Mouse (Mus musculus): ENCODE data around the gene Fancg. TPM values are rescaled to one million over a fixed set of nuclear protein-coding genes. Genes with fewer than 3 reads are reported as not detected.

The Fancg gene
- total RNA-seq, 2 experiments from 2014 or later, result 15.7 to 16.8 TPM

DNA sequence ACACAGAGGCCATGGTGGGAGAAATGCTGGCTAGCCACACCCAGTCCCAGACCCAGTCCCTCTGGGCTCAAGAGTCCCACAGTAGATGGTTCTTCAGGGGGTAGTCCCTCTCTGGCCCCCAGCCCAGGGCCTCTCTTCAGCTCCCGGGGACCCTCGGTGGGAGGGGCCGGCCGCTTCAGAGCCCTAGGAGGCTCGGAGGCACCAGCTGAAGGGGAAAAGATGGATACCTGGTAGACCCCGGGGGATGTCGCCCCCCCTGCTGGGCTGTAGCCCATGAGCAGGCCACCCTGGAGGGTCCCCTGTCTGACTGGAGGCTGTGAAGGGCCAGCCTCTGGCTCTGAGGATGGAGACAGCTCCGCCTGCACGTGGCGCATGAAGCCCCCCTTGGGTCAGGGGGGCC lies 26.1 kb upstream of the Fancg start:
- intact Hi-C loops (cut with DNase I), result no loop called here
- no peak for DNase-seq

DNA sequence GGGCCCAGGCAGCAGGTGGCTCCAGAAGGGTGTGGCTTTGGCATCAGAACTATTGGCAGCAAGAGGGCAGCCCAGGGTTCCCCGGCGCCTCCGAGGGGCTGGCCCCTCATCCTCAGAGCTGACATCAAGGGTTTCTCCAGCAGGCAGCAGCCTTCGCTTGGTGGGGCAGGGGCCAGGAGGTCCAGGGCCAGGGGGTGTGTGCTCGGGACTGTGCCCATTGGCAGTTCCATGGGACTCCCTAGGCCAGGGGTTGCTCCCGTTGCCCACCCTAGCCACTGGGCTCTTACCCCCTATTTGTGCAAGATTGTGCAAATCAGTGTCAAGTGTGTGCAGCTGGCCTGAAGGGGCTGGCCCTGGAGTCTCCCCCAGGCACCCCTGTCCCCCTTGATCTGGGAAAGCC lies 25.5 kb upstream of the Fancg start:
- intact Hi-C loops (cut with DNase I), result no loop called here
- DNase-seq, result no peak

DNA sequence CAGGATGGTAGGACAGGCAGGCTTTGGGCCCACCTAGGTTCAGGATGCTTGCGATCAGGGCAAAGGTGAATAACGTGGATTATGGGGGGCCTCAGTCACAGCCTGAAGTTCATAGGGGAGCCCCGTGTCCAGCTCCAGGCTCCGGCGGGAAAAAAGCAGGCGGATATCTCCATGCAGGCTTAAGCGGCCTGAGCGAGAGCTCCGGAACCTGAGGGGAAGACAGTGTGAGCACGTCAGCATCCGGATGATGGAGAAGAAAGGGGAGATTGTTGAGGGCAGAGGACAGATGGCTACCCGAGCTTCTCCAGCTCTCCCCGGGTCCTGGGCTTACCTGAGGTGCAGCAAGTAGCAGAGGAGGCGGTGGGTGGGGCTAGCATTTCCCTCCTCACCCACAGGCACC lies 23.2 kb upstream of the Fancg start:
- intact Hi-C loops (cut with DNase I), result no loop called here
- no peak for DNase-seq

DNA sequence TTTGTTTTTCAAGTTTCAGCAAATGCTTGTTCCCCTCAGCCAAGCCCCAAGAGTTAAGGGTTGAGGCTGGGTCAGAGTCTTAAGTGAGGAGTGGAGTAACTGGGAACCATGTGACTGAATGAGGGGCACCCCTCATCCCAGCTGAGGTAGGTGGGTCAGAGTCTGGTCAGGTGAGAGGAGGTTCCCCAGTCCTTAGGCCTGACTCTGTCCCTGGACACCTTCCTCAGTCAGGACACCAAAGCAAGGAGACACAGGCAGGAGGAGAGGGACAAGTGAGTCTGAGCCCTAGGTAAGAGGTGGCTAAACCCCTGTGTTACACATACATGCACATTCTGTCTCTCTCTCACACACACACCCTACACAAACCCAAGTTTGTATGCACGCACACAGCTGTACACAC lies 22.2 kb upstream of the Fancg start:
- DNase-seq, result no peak
- intact Hi-C loops (cut with DNase I), result no loop called here

DNA sequence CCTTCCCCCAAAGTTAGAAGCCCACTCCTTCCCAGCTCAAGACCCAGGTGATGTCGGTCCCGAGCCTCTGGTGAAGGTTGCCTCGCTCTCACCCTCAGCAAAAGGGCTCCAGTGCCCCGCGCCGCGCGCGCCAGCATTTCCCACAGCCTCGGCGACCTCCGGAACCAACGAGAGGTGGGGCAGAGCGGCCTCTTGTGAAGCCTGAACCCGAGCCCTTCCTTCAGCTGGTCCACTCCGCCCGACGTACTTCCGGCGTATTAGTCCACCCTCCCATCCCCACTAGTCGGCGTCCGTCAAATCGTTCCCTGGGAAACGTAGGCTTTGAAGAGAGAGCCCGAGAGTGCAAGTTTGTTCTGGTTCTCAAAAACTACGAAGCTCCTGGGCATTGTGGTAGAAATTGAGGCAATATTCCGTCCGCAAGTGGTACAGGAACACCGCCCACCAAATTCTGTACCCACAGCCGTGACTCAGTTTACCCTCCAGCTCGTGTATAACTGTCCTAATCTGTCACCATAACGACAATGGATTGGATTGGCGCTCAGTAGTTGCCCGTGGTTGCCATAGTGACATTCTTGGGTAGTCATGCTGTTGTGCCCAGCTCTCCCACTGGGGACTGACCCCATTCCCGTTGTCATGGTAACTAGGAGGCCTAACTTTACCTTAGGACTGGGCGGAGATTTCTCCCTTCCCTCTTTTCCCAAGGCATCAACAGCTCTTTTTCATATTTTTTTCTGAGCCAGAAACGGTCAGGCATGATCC lies 21.1 kb upstream of the Fancg start, which contains the start of gene Stoml2:
TSS of gene Stoml2 (minus strand) at position 474 of the 759 bp plus-strand sequence.
- intact Hi-C loops (cut with DNase I), result no loop called here
- DNase-seq, result peak; percentile 94

DNA sequence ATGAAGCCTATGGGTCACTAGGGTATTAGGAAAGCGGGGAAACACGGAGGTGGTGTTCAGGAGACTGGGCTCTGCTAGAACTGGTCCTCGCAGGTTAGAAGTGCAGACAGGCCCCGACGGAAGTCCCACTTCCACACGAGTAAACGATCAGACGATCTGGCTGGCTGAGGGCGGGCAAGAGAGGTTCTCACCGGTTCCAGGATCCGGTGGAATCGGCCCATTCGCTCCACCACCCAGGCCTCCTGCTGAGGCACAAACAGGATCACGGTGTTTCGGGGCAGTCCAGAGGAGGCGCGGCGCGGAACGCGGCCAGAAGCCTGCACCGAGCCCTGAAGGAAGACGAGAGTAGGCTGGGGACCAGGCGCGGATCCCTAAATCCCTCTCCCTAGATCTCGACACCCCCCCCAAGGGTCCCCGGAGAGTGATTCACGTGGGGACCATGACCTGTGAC lies 20.5 kb upstream of the Fancg start:
- intact Hi-C loops (cut with DNase I), result no loop called here
- DNase-seq, result no peak

DNA sequence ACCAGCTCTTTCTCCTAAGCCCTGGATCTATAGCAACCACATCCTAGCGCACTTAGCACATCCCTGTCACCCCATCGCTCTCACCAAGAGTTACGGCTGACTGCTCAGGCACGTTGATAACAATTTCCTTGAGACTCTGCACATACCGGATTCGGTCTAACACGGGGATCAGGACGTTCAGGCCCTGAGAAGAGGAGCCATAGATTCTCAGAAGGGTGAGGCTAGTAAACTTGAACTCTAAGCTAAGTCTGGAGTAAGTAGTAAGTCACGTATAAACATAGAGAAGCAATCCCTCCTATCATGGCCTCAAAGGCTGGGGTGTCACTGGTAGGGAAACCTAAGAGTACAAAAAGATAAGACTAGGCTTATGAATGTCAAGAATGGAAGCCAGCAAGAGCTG lies 20.0 kb upstream of the Fancg start:
- DNase-seq, result no peak
- intact Hi-C loops (cut with DNase I), result no loop called here

DNA sequence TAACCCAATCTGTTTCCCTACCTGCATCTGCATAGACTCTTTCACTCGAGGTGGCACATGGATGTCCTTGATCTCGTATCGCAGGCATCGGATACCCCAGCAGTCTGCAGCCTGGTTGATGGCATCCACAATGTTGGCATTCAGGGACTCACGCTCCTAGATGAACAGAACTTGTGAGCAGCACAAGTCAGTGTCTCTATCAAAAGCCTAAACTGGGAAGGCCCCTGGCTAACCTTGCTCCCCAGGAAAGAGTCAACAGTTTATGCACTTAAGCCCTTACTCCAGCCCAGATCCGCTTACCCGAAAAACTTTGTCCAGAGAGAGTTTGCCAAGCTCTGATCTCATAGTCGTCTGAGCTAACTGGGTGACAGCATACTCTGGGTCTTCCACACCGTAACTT lies 19.4 kb upstream of the Fancg start:
- intact Hi-C loops (cut with DNase I), result no loop called here

DNA sequence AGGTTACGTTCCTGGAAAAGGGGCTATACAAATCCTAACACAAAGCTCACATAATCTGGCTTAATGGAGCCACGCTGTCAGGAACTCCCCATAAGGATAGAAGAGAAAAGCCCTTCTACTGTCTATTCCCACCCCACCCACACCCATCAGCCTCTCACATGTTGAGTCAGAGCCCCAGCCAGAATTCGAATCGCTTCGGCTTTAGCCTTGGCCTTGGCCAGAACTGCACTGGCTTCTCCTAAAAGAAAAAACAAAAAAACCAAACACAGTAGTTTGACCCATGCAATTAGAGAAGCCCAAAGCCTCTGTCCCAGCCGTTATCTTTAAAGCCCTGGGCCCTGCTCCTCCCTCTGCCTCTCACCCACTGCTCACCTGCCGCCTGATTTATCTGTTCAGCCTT lies 18.8 kb upstream of the Fancg start:
- DNase-seq, result no peak
- intact Hi-C loops (cut with DNase I), result no loop called here

More for the DNA sequence above, 19.4 kb upstream of the Fancg start:
- DNase-seq, result no peak

DNA sequence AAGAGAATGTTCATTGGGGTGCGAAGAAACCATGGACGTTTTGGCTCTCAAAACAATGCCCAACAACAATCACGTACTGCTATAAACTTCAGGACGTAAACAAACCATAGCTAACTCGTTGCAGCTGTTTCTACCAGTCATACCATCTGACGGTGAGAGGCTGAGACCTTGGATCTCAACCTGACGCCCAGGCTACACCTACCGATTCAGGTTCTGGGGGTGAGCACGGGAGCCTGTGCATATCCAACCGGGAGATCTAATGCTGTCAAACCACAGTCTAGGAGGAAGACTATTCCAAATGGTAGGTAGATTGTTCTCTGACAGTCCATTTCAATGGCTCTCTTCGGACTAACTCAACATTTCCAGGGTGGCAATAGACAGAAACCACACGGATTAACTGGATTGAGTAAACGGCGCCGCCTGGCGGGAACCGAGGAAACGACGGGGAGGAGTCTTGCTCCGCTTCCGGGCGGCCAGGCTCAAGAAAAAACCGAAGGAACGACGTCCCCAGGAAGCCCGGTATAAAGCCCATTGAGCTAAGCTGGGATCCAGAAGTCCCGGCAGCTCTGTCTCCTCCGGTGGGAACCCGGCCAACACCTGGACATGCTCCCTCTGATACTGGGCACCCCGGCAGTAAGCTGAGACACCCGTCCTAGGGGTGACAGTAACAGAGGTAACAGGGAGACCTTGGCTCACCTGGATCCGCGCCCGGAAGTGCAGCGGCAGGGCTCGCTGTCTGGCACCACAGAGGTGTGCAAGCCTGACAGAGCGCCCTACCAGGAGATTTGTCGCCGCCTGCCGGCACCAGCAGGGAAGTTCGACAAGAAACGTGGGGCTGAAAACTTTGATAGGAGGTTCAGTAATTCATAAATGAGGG lies 15.0 kb upstream of the Fancg start, which contains the start of gene Pigo:
TSS of gene Pigo (minus strand) at position 736 of the 877 bp plus-strand sequence.
- intact Hi-C loops (cut with DNase I), result no loop called here
- peak; percentile 97 for DNase-seq

DNA sequence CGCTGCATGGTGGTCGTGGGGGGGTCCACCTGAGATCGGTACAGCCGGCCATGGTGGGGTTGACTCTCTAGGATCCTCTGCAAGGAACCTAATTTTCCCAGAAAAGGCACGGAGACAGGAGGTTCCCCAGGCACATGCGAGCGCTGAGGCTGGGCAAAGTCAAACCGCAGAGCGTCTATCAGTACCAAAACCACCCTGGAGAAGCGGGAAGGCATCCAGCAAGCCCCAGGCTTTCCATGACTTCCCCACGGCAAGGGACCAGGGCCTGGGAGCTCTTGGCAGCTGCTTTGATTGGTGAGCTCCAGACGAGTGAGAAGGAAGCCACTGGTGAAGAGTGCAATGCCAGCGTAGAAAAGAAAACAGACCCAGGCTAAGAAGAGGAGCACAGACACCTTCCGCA lies 14.4 kb upstream of the Fancg start:
- DNase-seq, result no peak

DNA sequence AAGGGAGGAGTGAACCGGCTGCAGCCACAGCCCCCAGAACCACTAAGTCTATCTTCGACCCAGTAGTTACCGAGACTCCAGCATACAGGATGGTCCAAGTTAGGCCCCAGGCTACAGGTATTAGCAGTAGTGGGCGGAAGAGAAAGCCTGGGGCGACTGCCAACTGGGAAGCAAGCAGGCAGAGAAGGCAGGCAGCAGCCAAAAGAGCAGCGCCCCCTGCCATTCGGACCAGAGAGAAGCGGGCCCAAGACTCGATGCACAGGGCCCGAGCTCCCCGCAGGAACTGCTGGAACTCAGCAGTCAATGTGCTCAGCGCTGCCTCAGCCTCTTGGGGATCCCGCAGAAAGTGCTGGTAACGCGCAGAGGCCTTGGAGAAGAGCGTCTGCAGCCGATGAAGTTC lies 11.0 kb upstream of the Fancg start:
- intact Hi-C loops (cut with DNase I), result no loop called here
- no peak for DNase-seq

More for the DNA sequence above, 14.4 kb upstream of the Fancg start:
- intact Hi-C loops (cut with DNase I), result no loop called here

DNA sequence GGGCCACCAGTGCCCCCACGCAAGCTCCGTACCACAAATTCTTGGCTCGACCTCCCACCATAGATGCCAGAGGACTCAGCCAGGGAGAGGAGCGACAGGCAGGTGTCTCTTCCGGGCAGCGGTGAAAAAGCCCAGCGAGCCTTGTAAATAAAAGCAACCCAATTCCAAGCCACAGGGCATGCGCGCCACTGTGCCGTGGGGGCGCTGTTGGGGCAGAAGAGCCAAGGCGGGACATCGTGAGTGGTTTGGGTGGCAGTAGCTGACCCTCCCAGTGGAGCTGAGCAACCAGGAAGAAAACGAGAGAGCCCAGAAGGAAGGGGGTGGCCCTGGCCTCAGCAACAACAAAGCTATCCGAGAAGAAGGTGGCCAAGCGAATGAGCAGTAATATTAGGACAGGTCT lies 10.6 kb upstream of the Fancg start:
- intact Hi-C loops (cut with DNase I), result no loop called here
- DNase-seq, result no peak

DNA sequence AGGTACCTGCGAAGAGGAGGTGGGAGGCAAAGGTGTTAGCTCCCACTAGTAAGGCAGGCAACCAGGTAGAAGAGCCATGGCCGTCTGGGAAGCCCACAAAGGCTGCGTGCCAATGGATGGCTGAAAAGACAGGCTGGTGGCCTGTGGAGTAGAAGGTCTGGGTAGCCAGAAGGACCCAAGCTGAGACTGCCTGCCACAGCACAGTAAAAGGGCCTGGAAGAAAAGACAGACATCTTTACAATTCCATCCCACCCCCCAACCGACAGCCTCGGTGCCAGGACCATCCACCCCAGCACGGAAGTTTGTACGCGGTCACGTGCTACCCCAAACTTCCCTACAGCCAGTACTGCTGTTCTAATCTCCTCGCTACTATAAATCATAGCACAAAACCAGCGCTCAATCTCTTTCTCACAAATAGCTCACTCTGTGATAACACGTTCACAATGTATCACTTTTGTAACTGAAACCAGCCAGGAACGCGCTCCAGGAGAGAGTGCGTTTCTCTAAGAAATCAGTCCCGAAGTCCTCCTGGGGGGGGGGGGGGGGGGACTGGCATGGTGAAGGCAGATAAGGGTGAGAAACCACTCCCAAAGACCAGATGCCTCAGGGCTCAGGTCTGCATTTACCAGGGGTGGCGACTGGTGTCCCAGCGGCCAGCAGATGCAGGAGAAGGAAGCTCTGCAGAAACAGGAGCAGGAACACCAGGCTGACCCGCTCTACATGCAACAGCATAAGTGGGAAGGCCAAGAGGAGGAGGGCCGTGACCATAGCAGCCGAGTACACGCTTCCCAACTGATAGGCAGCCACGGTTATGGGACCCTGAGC lies 9.5 kb upstream of the Fancg start:
- intact Hi-C loops (cut with DNase I), result no loop called here
- no peak for DNase-seq

DNA sequence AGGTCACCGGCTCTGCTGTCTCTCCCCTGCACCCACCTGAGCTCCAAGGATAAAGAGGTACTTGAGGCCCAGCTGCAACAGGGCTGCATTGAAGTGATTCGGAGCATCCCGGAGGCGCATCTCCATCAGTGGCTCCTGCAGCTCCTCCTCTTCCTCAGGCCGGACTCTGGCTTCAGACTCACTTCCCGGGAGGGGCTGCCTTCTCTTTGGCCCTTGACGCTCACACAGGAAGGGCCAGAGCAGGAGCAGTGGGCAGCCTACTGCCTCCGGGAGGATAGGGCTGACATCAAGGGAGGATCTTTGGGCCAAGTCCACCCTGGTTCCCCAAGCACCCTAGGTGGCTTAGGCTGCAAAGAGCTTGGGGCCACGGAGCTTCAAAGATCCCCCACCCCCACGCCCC lies 8.9 kb upstream of the Fancg start:
- intact Hi-C loops (cut with DNase I), result no loop called here

DNA sequence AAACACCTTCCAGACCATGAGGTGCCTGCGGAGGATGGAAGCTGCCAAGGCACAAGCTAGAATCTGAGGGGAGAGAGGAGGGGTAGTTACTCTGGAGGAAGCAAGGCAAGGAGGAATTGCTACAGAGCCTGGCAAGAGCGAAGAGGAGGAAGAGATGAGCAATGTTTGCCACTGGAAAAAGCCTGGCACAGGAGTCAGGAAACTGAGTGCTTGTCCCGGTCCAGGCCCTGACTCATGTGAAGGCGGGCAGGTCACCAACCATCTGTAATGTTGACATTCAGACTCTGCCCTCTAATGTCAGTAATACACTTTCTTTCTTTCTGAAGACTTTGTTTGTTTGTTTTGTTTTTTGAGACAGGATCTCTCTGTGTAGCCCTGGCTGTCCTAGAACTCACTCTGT lies 7.8 kb upstream of the Fancg start:
- no peak for DNase-seq
- intact Hi-C loops (cut with DNase I), result no loop called here

More for the DNA sequence above, 8.9 kb upstream of the Fancg start:
- no peak for DNase-seq

DNA sequence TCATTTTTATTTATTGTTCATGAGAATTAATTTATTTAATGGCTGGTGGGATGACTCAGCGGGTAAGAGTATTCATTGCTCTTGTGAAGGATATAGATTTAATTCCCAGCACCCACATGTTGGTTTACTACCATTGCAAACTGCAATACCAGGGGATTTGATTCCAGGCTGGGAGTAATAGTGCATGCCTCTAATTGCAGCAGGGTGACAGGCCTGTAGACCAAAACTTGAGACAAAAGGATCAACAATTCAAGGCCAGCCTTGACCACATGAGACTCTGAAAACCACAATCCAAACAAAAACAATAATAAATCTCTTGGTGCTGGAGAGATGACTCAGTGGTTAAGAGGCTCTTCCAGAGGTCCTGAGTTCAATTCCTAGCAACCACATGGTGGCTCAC lies 1.8 kb upstream of the Fancg start:
- intact Hi-C loops (cut with DNase I), result no loop called here
- no peak for DNase-seq

DNA sequence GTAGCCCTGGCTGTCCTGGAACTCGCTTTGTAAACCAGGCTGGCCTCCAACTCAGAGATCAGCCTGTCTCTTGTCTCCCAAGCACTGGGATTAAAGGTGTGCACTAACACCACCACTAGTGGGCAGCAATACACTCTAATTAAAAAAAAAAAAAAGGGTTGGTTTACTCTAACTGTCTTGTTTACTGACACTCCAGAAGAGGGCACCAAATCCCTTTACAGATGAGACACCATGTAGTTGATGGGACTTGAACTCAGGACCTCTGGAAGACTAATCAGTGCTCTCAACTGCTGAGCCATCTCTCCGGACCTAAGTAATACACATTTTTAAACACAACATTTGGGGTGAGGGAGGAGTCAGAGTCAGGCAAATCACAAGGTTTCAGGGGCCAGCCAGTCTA lies 4.5 kb downstream of the Fancg start:
- intact Hi-C loops (cut with DNase I), result no loop called here

DNA sequence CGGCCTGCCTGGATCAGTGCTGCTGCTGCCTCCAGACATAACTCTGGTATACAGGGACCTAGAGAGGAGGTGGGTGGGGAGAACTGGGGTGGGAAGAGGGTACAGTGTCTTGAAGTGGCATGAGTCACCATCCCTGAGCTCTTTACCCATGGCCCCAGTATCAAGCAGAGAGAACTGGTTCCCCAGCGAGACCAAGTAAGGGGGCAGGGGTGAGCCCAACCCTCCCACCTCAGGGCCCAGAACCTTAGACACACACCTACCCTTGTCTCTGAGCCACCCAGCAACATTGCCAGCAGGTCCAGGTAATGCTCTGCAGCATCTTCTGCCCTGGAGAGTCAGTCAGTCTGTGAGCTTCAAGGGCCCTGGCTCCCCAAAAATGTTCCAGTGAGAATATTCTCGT lies 5.4 kb downstream of the Fancg start:
- intact Hi-C loops (cut with DNase I), result no loop called here
- DNase-seq, result no peak

More for the DNA sequence above, 4.5 kb downstream of the Fancg start:
- DNase-seq, result no peak

DNA sequence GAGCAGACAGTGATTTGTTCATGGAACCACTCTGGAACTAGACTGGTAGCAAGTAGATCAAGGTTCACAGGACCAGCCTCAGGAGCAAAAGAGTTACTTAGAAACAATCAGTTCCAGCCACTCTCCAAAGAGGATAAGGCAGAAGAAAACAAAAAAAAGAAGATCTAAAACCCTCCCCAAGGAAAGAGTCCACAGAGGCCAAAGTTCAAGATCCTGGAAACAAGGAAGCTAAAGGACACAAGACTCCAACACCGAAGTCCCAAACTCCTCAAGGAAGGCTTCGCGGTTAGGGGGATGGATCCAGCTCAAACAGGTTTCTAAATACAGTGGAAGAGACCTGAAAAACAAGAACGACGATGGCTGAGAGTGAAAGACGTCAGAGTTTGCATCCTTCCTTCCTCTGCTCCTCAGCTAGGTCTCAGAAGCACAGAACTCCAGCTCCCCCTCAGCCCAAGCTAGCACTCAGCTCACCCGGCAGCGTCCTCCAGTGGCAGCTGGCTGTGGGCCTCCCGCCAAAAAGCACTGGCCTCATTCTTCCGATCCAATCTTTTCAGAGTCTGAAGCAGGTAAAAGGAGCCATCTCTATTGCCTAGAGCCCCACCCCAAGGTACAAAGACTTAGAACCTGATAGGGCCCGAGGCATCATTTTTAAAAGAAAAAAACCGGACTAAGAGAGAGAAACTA lies 7.4 kb downstream of the Fancg start:
- intact Hi-C loops (cut with DNase I), result no loop called here
- no peak for DNase-seq
